Comparison of ENCODE assay signal across 8 mouse cellular contexts in the genomic region with DNA sequence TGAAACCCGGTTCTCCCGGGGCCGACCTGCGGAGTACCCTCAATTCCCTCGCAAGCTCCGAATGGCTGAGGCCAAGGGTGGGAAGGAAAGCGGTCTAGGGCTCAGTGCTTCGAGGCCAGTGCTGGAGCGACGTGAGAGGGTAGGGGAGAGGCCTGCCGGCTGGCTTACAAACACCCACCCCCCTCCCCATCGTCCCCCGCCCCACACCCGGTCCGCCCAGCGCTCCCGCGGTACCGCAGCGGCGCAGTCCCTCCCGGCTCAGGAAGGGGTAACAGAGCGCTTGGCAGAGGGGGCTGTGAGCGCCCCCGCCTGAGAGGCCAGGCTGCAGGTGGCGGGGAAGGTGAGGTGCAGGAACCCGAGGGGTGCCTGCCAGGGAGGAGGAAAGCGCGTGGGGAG. TPM values are rescaled to one million over a fixed set of nuclear protein-coding genes. Genes with fewer than 3 reads are reported as not detected.
DNase-seq lines count a peak whose midpoint lies in the region; ATAC-seq and TF ChIP-seq lines count a peak whose summit lies in the region.

Gene Dmrt3 (plus strand): TSS at position 287 of the 396 bp plus-strand sequence.

- intact Hi-C loops in heart, adult 2 months (cut with DNase I) = no loop called here

- H3K36me3 ChIP-seq in heart, adult 2 months (ENCODE audit: control insufficient read depth, insufficient read depth, low read length) = no peaks in the 10 kb centered on the region
- H3K36me3 ChIP-seq in E14TG2a.4 (ENCODE audit: insufficient read depth, low read length) = no peaks in the 10 kb centered on the region
- no peaks in the 10 kb centered on the region for H3K36me3 ChIP-seq in heart, postnatal 0 days (replicated peaks; ENCODE audit: control insufficient read depth, insufficient read depth, low read length)
- H3K36me3 ChIP-seq in midbrain, embryonic 12.5 days = no peaks in the 10 kb centered on the region

- H3K27me3 ChIP-seq in heart, adult 2 months (ENCODE audit: control insufficient read depth, insufficient read depth, low read length) = peaks cover 49% of the 10 kb centered on the region
- peaks cover 95% of the 10 kb centered on the region for H3K27me3 ChIP-seq in E14TG2a.4 (ENCODE audit: insufficient read depth, low read length)
- peaks cover 100% of the 10 kb centered on the region for H3K27me3 ChIP-seq in heart, postnatal 0 days (ENCODE audit: control insufficient read depth, insufficient read depth, low read length)
- H3K27me3 ChIP-seq in midbrain, embryonic 12.5 days = peaks cover 97% of the 10 kb centered on the region

- DNase-seq in heart, adult 2 months = no peak
- no peak for DNase-seq in heart, adult 11 months
- DNase-seq in heart, postnatal 0 days (ENCODE audit: low spot score) = no peak
- no peak for DNase-seq in urinary bladder, postnatal 14 days (ENCODE audit: low spot score)
- DNase-seq in thymus, postnatal 14 days = no peak
- no peak for DNase-seq in frontal cortex, postnatal 36 days (ENCODE audit: low spot score in 2 of 2)

- 3% methylated on average over 26 of the region's 29 CpGs for WGBS in heart, adult 2 months
- under 1% methylated on average over 29 of the region's 29 CpGs for WGBS in heart, postnatal 0 days
- WGBS in midbrain, embryonic 12.5 days = under 1% methylated on average over 27 of the region's 29 CpGs

- H3K9me3 ChIP-seq in E14TG2a.4 (ENCODE audit: low read length) = 0 out of 2 replicates have a peak, but pooled peaks cover 3% of the 10 kb centered on the region
- H3K9me3 ChIP-seq in heart, postnatal 0 days (replicated peaks; ENCODE audit: control insufficient read depth, low read length) = no peaks in the 10 kb centered on the region
- H3K9me3 ChIP-seq in midbrain, embryonic 12.5 days = no peaks in the 10 kb centered on the region

- H3K79me2 ChIP-seq in heart, adult 2 months (replicated peaks; ENCODE audit: control insufficient read depth, insufficient read depth, low read length) = no peaks in the 10 kb centered on the region

- no peak within 1 kb of the TSS; the same call in 1 of the 2 replicates for H3K9ac ChIP-seq in heart, adult 2 months (ENCODE audit: low read depth, low read length)
- no peak within 1 kb of the TSS for H3K9ac ChIP-seq in heart, postnatal 0 days (replicated peaks; ENCODE audit: low read depth, low read length)
- peak within 1 kb of the TSS; percentile 44; the same call in 1 of the 2 replicates for H3K9ac ChIP-seq in midbrain, embryonic 12.5 days (replicated peaks)

- TF ChIP-seq EP300 in heart, adult 2 months (IDR thresholded peaks at IDR 0.05; ENCODE audit: insufficient read depth, low read depth, low read length) = no peak
- no peak for TF ChIP-seq EP300 in heart, postnatal 0 days (IDR thresholded peaks at IDR 0.05; ENCODE audit: low read depth)

- peak within 1 kb of the TSS; percentile 34 for H3K4me3 ChIP-seq in heart, adult 2 months
- peak within 1 kb of the TSS; percentile 82 for H3K4me3 ChIP-seq in E14TG2a.4 (replicated peaks; ENCODE audit: low read length)
- peak within 1 kb of the TSS; percentile 35 for H3K4me3 ChIP-seq in heart, postnatal 0 days (ENCODE audit: low read depth, low read length)
- peak within 1 kb of the TSS; percentile 43 for H3K4me3 ChIP-seq in midbrain, embryonic 12.5 days

- no peaks in the 10 kb centered on the region for H3K4me1 ChIP-seq in heart, adult 2 months (ENCODE audit: control insufficient read depth, insufficient read depth, low read length)
- H3K4me1 ChIP-seq in E14TG2a.4 (replicated peaks; ENCODE audit: low read depth, low read length) = peaks cover 57% of the 10 kb centered on the region
- peaks cover 13% of the 10 kb centered on the region; the same call in 1 of the 2 replicates for H3K4me1 ChIP-seq in heart, postnatal 0 days (ENCODE audit: control insufficient read depth, insufficient read depth)
- H3K4me1 ChIP-seq in midbrain, embryonic 12.5 days = peaks cover 22% of the 10 kb centered on the region

- peak within 1 kb of the TSS; percentile 49 for H3K4me2 ChIP-seq in heart, postnatal 0 days (ENCODE audit: low read depth, low read length)
- H3K4me2 ChIP-seq in midbrain, embryonic 12.5 days (replicated peaks) = peak within 1 kb of the TSS; percentile 58

- TF ChIP-seq POLR2A in heart, adult 2 months (IDR thresholded peaks at IDR 0.05; ENCODE audit: insufficient read depth, low read depth, low read length) = no peak

- no peak within 1 kb of the TSS for H3K27ac ChIP-seq in heart, adult 2 months
- H3K27ac ChIP-seq in heart, postnatal 0 days (ENCODE audit: low read depth) = no peak within 1 kb of the TSS
- no peak within 1 kb of the TSS; the same call in 1 of the 2 replicates for H3K27ac ChIP-seq in midbrain, embryonic 12.5 days (replicated peaks)

- TF ChIP-seq CTCF in heart, adult 2 months (IDR thresholded peaks at IDR 0.05) = no peak
- TF ChIP-seq CTCF in E14TG2a.4 (conservative IDR thresholded peaks at IDR 0.05; ENCODE audit: low read length) = no peak
- no peak for TF ChIP-seq CTCF in heart, postnatal 0 days (IDR thresholded peaks at IDR 0.05; ENCODE audit: low read depth)

- ATAC-seq in heart, postnatal 0 days (ENCODE audit: insufficient read depth, low read depth) = no peak
- ATAC-seq in midbrain, embryonic 12.5 days (ENCODE audit: low FRiP score, low read depth) = peak; percentile 31; the same call in 1 of the 2 replicates

RNA-seq across cellular contexts. Expression of gene Dmrt3, which starts in this region (rescaled TPM):
- not detected for total RNA-seq in heart, adult 2 months (2021)
- polyA plus RNA-seq in heart, adult 2 months (2012; rRNA removed) = 0.37 TPM in 1 of 2 replicates, not detected in the other
- not detected in 2 replicates for total RNA-seq in heart, postnatal 0 days (2014; rRNA removed; ENCODE audit: low replicate concordance)
- polyA plus RNA-seq in heart, postnatal 0 days (2015; fragmentation: Nextera tagmentation; extraction: Ambion mirVana) = 0.04 TPM in 1 of 2 replicates, not detected in the other
- 1.0 and 2.9 TPM in 2 replicates for polyA plus RNA-seq in midbrain, embryonic 12.5 days (2016; fragmentation: Nextera tagmentation; extraction: Ambion mirVana)
